Mouse (Mus musculus): ENCODE data around the gene Mboat2. TPM values are rescaled to one million over a fixed set of nuclear protein-coding genes. Genes with fewer than 3 reads are reported as not detected.

Gene Mboat2
- total RNA-seq, 1 experiment from 2014 or later, result 23.3 TPM

GRCm38 (mm10) chr12:24889371-24890051 is 58.8 kb downstream of the Mboat2 start:
- ATAC-seq (replicated peaks in 1 of 2; ENCODE audit: insufficient read depth in 1 of 2, low FRiP score in 2 of 2, low TSS enrichment in 1 of 2, low read depth in 1 of 2, poor library complexity in 2 of 2, severe bottlenecking in 2 of 2), result peak; percentile 33 to 63; a peak in 3 of 4 replicates

GRCm38 (mm10) chr12:24890158-24890557 is 59.5 kb downstream of the Mboat2 start:
- ATAC-seq (replicated peaks in 1 of 2; ENCODE audit: insufficient read depth in 1 of 2, low FRiP score in 2 of 2, low TSS enrichment in 1 of 2, low read depth in 1 of 2, poor library complexity in 2 of 2, severe bottlenecking in 2 of 2), result peak; percentile 51 to 80; a peak in 3 of 4 replicates

- no peak for ATAC-seq (replicated peaks in 1 of 2; ENCODE audit: insufficient read depth in 1 of 2, low FRiP score in 2 of 2, low TSS enrichment in 1 of 2, low read depth in 1 of 2, poor library complexity in 2 of 2, severe bottlenecking in 2 of 2)
These were observed 60.2 kb downstream of the Mboat2 start for GRCm38 (mm10) chr12:24890684-24891459.

- no peak for ATAC-seq (replicated peaks in 1 of 2; ENCODE audit: insufficient read depth in 1 of 2, low FRiP score in 2 of 2, low TSS enrichment in 1 of 2, low read depth in 1 of 2, poor library complexity in 2 of 2, severe bottlenecking in 2 of 2)
These were observed 61.9 kb downstream of the Mboat2 start for GRCm38 (mm10) chr12:24892536-24892935.

- no peak for ATAC-seq (replicated peaks in 1 of 2; ENCODE audit: insufficient read depth in 1 of 2, low FRiP score in 2 of 2, low TSS enrichment in 1 of 2, low read depth in 1 of 2, poor library complexity in 2 of 2, severe bottlenecking in 2 of 2)
These were observed 63.2 kb downstream of the Mboat2 start for GRCm38 (mm10) chr12:24893777-24894468.

GRCm38 (mm10) chr12:24895352-24895751 is 64.7 kb downstream of the Mboat2 start:
- ATAC-seq (replicated peaks in 1 of 2; ENCODE audit: insufficient read depth in 1 of 2, low FRiP score in 2 of 2, low TSS enrichment in 1 of 2, low read depth in 1 of 2, poor library complexity in 2 of 2, severe bottlenecking in 2 of 2), result peak; percentile 40 to 49; a peak in 2 of 4 replicates

GRCm38 (mm10) chr12:24897354-24897753 is 66.7 kb downstream of the Mboat2 start:
- ATAC-seq (replicated peaks in 1 of 2; ENCODE audit: insufficient read depth in 1 of 2, low FRiP score in 2 of 2, low TSS enrichment in 1 of 2, low read depth in 1 of 2, poor library complexity in 2 of 2, severe bottlenecking in 2 of 2), result no peak

GRCm38 (mm10) chr12:24898226-24898625 is 67.5 kb downstream of the Mboat2 start:
- no peak for ATAC-seq (replicated peaks in 1 of 2; ENCODE audit: insufficient read depth in 1 of 2, low FRiP score in 2 of 2, low TSS enrichment in 1 of 2, low read depth in 1 of 2, poor library complexity in 2 of 2, severe bottlenecking in 2 of 2)

- ATAC-seq (replicated peaks in 1 of 2; ENCODE audit: insufficient read depth in 1 of 2, low FRiP score in 2 of 2, low TSS enrichment in 1 of 2, low read depth in 1 of 2, poor library complexity in 2 of 2, severe bottlenecking in 2 of 2), result no peak
These were observed 69.0 kb downstream of the Mboat2 start for GRCm38 (mm10) chr12:24899636-24900035.

- ATAC-seq (replicated peaks in 1 of 2; ENCODE audit: insufficient read depth in 1 of 2, low FRiP score in 2 of 2, low TSS enrichment in 1 of 2, low read depth in 1 of 2, poor library complexity in 2 of 2, severe bottlenecking in 2 of 2), result no peak
These were observed 72.1 kb downstream of the Mboat2 start for GRCm38 (mm10) chr12:24902736-24903135.

- ATAC-seq (replicated peaks in 1 of 2; ENCODE audit: insufficient read depth in 1 of 2, low FRiP score in 2 of 2, low TSS enrichment in 1 of 2, low read depth in 1 of 2, poor library complexity in 2 of 2, severe bottlenecking in 2 of 2), result no peak
These were observed 77.2 kb downstream of the Mboat2 start for GRCm38 (mm10) chr12:24907894-24908293.

- ATAC-seq (replicated peaks in 1 of 2; ENCODE audit: insufficient read depth in 1 of 2, low FRiP score in 2 of 2, low TSS enrichment in 1 of 2, low read depth in 1 of 2, poor library complexity in 2 of 2, severe bottlenecking in 2 of 2), result no peak
These were observed 79.0 kb downstream of the Mboat2 start for GRCm38 (mm10) chr12:24909679-24910078.

GRCm38 (mm10) chr12:24912174-24912573 is 81.5 kb downstream of the Mboat2 start:
- no peak for ATAC-seq (replicated peaks in 1 of 2; ENCODE audit: insufficient read depth in 1 of 2, low FRiP score in 2 of 2, low TSS enrichment in 1 of 2, low read depth in 1 of 2, poor library complexity in 2 of 2, severe bottlenecking in 2 of 2)

GRCm38 (mm10) chr12:24912876-24913275 is 82.2 kb downstream of the Mboat2 start:
- ATAC-seq (replicated peaks in 1 of 2; ENCODE audit: insufficient read depth in 1 of 2, low FRiP score in 2 of 2, low TSS enrichment in 1 of 2, low read depth in 1 of 2, poor library complexity in 2 of 2, severe bottlenecking in 2 of 2), result no peak

- ATAC-seq (replicated peaks in 1 of 2; ENCODE audit: insufficient read depth in 1 of 2, low FRiP score in 2 of 2, low TSS enrichment in 1 of 2, low read depth in 1 of 2, poor library complexity in 2 of 2, severe bottlenecking in 2 of 2), result no peak
These were observed 88.0 kb downstream of the Mboat2 start for GRCm38 (mm10) chr12:24918575-24919262.

GRCm38 (mm10) chr12:24920861-24921260 is 90.2 kb downstream of the Mboat2 start:
- ATAC-seq (replicated peaks in 1 of 2; ENCODE audit: insufficient read depth in 1 of 2, low FRiP score in 2 of 2, low TSS enrichment in 1 of 2, low read depth in 1 of 2, poor library complexity in 2 of 2, severe bottlenecking in 2 of 2), result no peak; a peak in 1 of 4 replicates

GRCm38 (mm10) chr12:24924003-24924402 is 93.3 kb downstream of the Mboat2 start:
- ATAC-seq (replicated peaks in 1 of 2; ENCODE audit: insufficient read depth in 1 of 2, low FRiP score in 2 of 2, low TSS enrichment in 1 of 2, low read depth in 1 of 2, poor library complexity in 2 of 2, severe bottlenecking in 2 of 2), result no peak

All from hematopoietic stem cell, adult 5-6 weeks (primary cell).